Mouse (Mus musculus): ENCODE measurements at regions not wholly inside any gene's neighbourhood (a gene's known extent, or its start where the extent isn't known, plus 50 kb on each side); places are given as distances from the start of the nearest gene placed in this dataset.

- no peak for DNase-seq (ENCODE audit: low spot score)
These were observed 170.3 kb upstream of the Creb1 start for GRCm38 (mm10) chr1:64361959-64362638.

GRCm38 (mm10) chr1:64343268-64343667 is 189.2 kb upstream of the Creb1 start:
- no peak for DNase-seq (ENCODE audit: low spot score)

GRCm38 (mm10) chr1:64341596-64341995 is 190.8 kb upstream of the Creb1 start:
- DNase-seq (ENCODE audit: low spot score): no peak

GRCm38 (mm10) chr1:64338575-64338961 is 193.9 kb upstream of the Creb1 start:
- DNase-seq (ENCODE audit: low spot score): no peak

GRCm38 (mm10) chr1:64337619-64338574 is 194.5 kb upstream of the Creb1 start:
- DNase-seq (ENCODE audit: low spot score): no peak

- no peak for DNase-seq (ENCODE audit: low spot score)
These were observed 200.9 kb upstream of the Creb1 start for GRCm38 (mm10) chr1:64331566-64331965.

GRCm38 (mm10) chr1:64330721-64331120 is 201.7 kb upstream of the Creb1 start:
- no peak for DNase-seq (ENCODE audit: low spot score)

- DNase-seq (ENCODE audit: low spot score): no peak
These were observed 200.1 kb upstream of the Klf7 start for GRCm38 (mm10) chr1:64322197-64322596.

GRCm38 (mm10) chr1:64319155-64319582 is 197.1 kb upstream of the Klf7 start:
- DNase-seq (ENCODE audit: low spot score): no peak

- no peak for DNase-seq (ENCODE audit: low spot score)
These were observed 196.5 kb upstream of the Klf7 start for GRCm38 (mm10) chr1:64318440-64319154.

- DNase-seq (ENCODE audit: low spot score): no peak
These were observed 195.1 kb upstream of the Klf7 start for GRCm38 (mm10) chr1:64317032-64317636.

GRCm38 (mm10) chr1:64311371-64311770 is 189.3 kb upstream of the Klf7 start:
- no peak for DNase-seq (ENCODE audit: low spot score)

- DNase-seq (ENCODE audit: low spot score): no peak
These were observed 186.5 kb upstream of the Klf7 start for GRCm38 (mm10) chr1:64308560-64308959.

GRCm38 (mm10) chr1:64308088-64308487 is 186.0 kb upstream of the Klf7 start:
- DNase-seq (ENCODE audit: low spot score): no peak

- DNase-seq (ENCODE audit: low spot score): peak; percentile 39
These were observed 183.5 kb upstream of the Klf7 start for GRCm38 (mm10) chr1:64305427-64306213.

GRCm38 (mm10) chr1:64302833-64303358 is 180.8 kb upstream of the Klf7 start:
- DNase-seq (ENCODE audit: low spot score): peak; percentile 36

GRCm38 (mm10) chr1:64301530-64302061 is 179.5 kb upstream of the Klf7 start:
- no peak for DNase-seq (ENCODE audit: low spot score)

- no peak for DNase-seq (ENCODE audit: low spot score)
These were observed 179.0 kb upstream of the Klf7 start for GRCm38 (mm10) chr1:64300951-64301529.

- no peak for DNase-seq (ENCODE audit: low spot score)
These were observed 176.9 kb upstream of the Klf7 start for GRCm38 (mm10) chr1:64298950-64299349.

- no peak for DNase-seq (ENCODE audit: low spot score)
These were observed 176.1 kb upstream of the Klf7 start for GRCm38 (mm10) chr1:64298188-64298587.

All from ovary, postnatal 36 days (tissue).